Mouse (Mus musculus) gastrocnemius, postnatal 4 days (tissue): ENCODE measurements around the gene Rab4a. TPM values are rescaled to one million over a fixed set of nuclear protein-coding genes. Genes with fewer than 3 reads are reported as not detected.
"Not testable (repeated sequence)": the region's sequence is repeated elsewhere in the genome, so short reads cannot be mapped to it uniquely, and the experiment has no call there.

Experiments used
- DNase-seq, 2 experiments: peaks; one replicate each; pipeline ENCODE4 v3.0.0; 2021 to 2022; ENCODE audit warnings: low spot score in 2 of 2, mixed read lengths in 2 of 2
- total RNA-seq, 2 experiments: library from RNA; stranded (reverse); gene quantifications; 2 replicates each; pipeline ENCODE4 v1.2.3; 2021

Gene Rab4a
- total RNA-seq, 2 experiments from 2014 or later, result 14.2 to 14.3 TPM

- DNase-seq, result not testable (repeated sequence)
Observed at GRCm38 (mm10) chr8:123809342-123809741, 3.6 kb downstream of the Rab4a start.

- DNase-seq, result no peak
Observed at GRCm38 (mm10) chr8:123812227-123812626, 6.4 kb downstream of the Rab4a start.

DNA sequence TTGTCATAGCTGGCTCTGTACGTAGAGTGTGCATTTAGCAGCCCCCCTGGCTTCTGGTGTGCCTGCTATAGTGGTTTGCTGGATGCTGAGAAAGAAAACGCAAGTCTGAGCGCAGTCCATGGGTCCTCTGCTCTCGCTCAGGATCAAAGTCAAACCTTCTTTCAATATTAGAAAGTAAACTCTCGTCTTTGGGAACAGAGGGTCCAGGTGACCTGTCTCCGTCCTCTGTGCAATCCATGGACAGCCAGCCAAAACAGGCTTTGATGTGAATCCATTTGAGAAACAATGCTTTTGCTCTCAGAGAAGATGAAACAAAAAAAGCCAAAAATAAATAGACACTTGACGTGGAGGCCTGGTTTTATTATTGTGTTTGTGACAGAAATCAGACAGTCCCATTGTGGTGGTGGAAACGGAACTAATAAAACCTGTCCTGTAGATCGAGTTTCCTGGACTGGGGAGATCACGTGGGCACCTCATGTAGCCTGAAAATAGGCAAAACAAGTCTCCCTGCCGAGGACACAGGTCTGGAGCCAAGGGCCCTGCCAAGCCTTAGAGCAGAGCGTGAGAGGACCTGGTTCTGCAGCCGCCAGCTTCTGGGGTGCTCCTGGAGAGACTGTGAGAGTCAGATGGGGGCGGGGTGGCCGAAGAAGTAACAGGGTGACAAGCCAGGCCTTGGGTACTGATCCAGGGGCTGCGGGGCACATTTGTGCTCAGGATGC is 7.5 kb downstream of the Rab4a start:
- no peak for DNase-seq

DNA sequence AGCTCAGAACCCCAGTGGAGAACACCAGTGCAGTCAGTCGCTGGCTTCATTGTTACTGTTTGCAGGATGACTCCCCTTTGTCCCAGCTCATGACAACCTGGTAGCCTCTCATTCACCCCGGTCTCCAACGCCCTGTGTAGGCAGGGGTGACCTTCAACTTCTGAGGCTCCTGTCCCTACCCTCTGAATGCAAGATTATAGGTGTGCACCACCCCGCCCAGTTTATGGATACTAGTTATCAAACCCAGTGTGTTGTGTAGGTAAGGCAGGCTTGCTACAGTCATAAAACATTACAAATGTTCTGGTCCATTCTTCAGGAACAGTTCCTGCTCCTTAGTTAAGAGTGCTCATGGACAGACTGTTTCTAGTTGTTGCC is 8.1 kb downstream of the Rab4a start:
- no peak for DNase-seq

GRCm38 (mm10) chr8:123815325-123815724 is 9.5 kb downstream of the Rab4a start:
- DNase-seq, result no peak

DNA sequence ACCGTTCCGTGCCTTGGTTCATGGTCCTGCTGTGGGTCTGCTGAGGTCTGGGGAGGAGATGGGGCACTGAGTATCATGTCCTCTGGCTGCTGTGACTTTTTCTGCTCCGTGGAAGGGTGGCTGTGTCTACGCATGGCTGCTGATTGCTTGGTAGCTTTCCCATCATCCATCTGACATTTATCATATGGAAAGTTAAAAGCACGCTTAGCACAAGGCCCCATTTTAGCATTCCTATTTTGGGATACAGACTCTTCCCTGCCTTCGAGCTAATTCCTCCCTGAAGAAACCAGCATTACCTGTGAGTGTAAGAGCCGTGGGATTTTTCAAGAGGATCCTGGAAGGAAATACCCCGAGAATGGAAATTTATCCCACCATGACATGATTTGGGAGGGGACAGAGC is 11.2 kb downstream of the Rab4a start:
- DNase-seq, result no peak

DNA sequence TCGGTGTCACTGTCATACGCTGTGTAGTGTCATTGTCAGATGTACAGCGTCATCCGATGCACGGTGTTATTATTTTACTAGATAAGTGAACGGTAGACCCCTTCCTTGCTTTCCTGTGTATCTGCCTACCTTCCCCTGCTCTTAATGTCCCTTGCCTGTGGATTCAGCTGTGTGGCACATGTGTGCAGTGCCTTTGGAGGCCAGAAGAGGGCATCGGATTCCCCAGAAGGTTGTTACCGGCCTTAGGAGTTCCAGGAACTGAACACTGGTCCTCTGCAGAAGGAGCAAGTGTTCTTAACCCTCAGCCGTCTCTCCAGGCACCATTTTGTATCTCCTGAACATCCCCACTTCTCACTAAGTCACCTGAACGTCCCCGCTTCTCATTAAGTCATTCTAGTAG is 12.0 kb downstream of the Rab4a start:
- no peak for DNase-seq

- no peak for DNase-seq
Observed at GRCm38 (mm10) chr8:123819683-123820610, 14.2 kb downstream of the Rab4a start.

GRCm38 (mm10) chr8:123820780-123821179 is 15.0 kb downstream of the Rab4a start:
- DNase-seq, result no peak

GRCm38 (mm10) chr8:123823111-123823510 is 17.3 kb downstream of the Rab4a start:
- DNase-seq, result no peak

GRCm38 (mm10) chr8:123823532-123824123 is 17.8 kb downstream of the Rab4a start:
- no peak for DNase-seq

GRCm38 (mm10) chr8:123826001-123826400 is 20.2 kb downstream of the Rab4a start:
- DNase-seq, result no peak

- DNase-seq, result no peak
Observed at GRCm38 (mm10) chr8:123826758-123827157, 21.0 kb downstream of the Rab4a start.

GRCm38 (mm10) chr8:123827523-123827922 is 21.7 kb downstream of the Rab4a start:
- DNase-seq, result no peak

GRCm38 (mm10) chr8:123832757-123833156 is 27.0 kb downstream of the Rab4a start:
- peak in 1 of 2 experiments; percentile 22 for DNase-seq

DNA sequence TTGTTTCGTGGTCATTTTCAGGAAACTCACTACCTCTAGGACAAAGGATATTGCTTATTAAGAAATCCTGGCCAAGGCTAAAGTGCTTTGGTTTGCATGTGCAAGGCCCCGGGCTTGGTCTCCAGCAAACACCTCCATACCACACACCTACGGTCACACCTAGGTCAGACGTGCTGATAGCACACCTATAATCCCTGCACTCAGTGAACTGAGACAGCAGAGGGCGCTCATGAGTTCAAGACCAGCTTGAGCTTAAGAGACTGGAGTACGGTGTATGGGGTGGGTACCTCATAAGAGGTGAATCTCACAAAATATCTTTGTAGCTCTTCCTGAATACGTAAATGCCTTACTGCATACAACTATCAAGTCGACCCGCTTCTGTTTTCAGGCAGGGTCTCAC is 29.7 kb downstream of the Rab4a start:
- peak in 1 of 2 experiments; percentile 30 for DNase-seq

DNA sequence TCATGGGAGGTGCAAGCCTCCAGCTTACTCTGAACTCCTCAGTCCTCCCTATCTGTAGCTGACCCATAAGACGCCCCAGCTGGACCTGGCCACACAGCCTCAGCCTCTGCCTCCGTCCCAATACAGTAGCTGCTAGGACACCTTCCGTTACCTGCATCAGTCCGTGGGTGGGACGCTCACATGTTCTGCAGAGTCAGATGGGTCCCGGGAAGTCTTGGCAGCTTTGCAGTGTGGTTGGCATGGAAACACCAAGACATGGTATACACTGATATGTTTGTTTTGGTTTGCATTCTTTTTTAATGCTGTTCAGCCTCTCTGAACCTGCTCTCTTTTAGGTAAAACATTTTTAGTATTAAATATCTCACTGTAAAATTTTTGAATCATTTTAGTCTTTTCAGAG is 30.6 kb downstream of the Rab4a start:
- no peak for DNase-seq

DNA sequence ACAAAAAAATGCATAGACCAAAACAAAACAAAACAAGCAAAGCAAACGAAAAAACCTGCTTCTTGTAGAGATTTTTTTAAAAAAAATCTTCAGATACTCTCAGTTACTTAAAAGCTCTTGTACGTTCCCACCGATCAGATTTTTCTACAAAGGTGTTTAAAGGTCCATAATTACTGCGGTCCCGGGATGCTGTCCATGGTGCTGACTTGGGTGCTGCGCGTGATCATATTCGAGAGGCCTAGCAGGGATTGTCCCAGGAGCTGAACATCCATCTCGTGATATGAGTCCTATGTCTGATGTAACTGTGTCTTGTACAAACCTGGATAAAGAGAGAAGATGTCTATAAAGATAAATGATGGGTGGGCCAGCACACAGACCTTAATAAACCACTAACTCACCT is 32.7 kb downstream of the Rab4a start:
- DNase-seq, result no peak

DNA sequence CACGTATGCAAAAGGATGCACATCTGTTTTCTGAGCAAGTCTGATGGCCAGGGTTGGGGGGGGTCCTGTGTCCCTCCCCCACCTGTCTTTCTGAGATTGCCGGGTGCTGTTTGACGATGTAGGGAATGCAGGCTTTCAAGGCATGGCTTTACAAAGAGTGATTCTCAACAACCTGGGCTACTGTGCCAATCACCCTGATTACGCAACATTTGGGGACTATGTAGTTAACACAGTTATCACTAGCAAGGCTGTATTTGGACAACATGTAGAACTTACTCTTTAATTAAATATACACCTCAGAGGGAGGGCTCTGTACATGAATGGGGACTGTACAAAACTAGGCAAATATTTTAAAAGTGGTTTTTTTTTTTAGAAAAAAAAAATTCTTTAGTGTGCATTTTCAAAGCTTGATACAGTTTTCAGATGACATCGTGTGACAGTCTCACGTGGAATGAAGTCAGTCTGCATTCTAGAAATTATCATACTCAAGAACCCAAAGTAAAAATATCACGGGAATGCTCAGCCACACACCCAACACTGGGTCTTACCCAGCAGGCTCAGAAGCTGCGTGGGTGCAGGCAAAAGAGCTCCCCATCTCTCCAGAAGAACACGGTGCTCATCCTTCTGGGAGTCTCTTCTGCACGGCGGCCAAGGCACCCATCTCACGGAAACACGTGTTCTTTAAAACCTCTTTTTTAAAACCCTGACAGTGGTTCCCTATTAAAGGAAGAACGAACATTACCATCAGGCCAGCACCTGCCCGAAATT is 35.0 kb downstream of the Rab4a start:
- DNase-seq, result no peak

DNA sequence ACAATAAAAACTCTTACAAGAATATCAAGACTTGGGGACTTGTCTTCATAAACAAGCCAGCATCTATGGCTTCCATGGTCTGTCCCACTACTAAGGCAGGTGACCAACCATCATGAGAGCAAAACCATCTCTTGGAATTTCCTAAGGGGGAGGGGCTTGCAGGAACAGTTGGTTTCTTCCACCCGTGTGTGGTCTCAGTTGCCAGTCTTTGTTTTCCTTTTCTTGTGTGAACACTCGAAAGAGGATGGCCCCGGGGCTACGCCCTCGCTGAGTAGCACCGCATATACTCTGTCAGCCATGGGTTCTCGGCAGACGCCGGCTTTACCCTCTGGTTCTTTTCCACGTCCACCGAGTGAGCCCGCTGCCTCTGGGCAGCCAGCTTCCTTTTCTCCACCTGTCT is 36.3 kb downstream of the Rab4a start:
- DNase-seq, result no peak

DNA sequence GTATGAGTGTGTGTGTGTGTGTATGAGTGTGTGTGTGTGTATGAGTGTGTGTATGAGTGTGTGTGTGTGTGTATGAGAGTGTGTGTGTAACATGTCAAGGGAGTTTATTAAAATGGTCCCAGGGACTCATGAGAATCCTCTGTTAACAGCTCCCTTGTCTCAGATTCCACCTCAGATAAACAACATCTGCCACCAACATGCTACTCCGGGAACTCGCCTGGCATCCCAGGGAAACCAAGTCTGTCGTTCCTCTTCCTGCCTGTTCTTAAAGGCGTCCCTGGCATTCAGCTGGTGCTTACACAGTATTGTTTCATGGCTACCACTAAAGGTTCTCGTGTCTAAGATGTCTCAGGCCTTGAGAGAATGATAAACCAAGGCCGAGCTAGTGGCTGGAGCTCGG is 38.6 kb downstream of the Rab4a start:
- DNase-seq, result no peak
